Mouse (Mus musculus) heart, embryonic 12.5 days (tissue): ENCODE results near the gene Mvk. TPM values are rescaled to one million over a fixed set of nuclear protein-coding genes. Genes with fewer than 3 reads are reported as not detected.

Experiments used
- ATAC-seq: fragments of 200-750 bp; cut with Nextera tagmentation; 2 replicates; pipeline ENCODE4 v1.8.0; 2017; ENCODE audit warnings: moderate TSS enrichment, moderate library complexity; ENCODE audit not compliant: insufficient number of reproducible peaks, low FRiP score
- H3K27ac ChIP-seq: fragments of 300-500 bp; sonication (generic); 2 replicates; pipeline ENCODE4 v1.5.1; 2016; ENCODE audit warnings: mild to moderate bottlenecking, moderate library complexity; ENCODE audit not compliant: poor library complexity, severe bottlenecking
- H3K27me3 ChIP-seq: fragments of 300-500 bp; sonication (generic); replicated peaks from 2 replicates; pipeline ENCODE4 v1.6.1; 2016; ENCODE audit warnings: mild to moderate bottlenecking, moderate library complexity
- H3K36me3 ChIP-seq: fragments of 300-500 bp; sonication (generic); 2 replicates; pipeline ENCODE4 v1.6.1; 2016; ENCODE audit warnings: mild to moderate bottlenecking, moderate library complexity
- H3K4me1 ChIP-seq: fragments of 300-500 bp; sonication (generic); replicated peaks from 2 replicates; pipeline ENCODE4 v1.6.1; 2016; ENCODE audit warnings: mild to moderate bottlenecking
- H3K4me2 ChIP-seq: fragments of 300-500 bp; sonication (generic); 2 replicates; pipeline ENCODE4 v1.6.1; 2016; ENCODE audit warnings: mild to moderate bottlenecking, moderate library complexity
- H3K4me3 ChIP-seq: fragments of 300-500 bp; sonication (generic); 2 replicates; pipeline ENCODE4 v1.5.1; 2016; ENCODE audit warnings: mild to moderate bottlenecking
- H3K9ac ChIP-seq: fragments of 300-500 bp; sonication (generic); 2 replicates; pipeline ENCODE4 v1.6.1; 2016; ENCODE audit warnings: mild to moderate bottlenecking, moderate library complexity
- H3K9me3 ChIP-seq: fragments of 300-500 bp; sonication (generic); replicated peaks from 2 replicates; pipeline ENCODE4 v1.6.1; 2016; ENCODE audit warnings: mild to moderate bottlenecking, moderate library complexity
- WGBS: fragments of 180-500 bp; shearing (Covaris S2); methylation state at CpG from one replicate; pipeline ENCODE4 v1.1.7; 2016; 5-methylcytosine and 5-hydroxymethylcytosine counted together
- polyA plus RNA-seq: library from polyadenylated mRNA; unstranded; fragments of >200 nt; fragmentation: Nextera tagmentation; extraction: Ambion mirVana; gene quantifications from 2 replicates; pipeline ENCODE4 v1.2.1, GENCODE M21; 2016

The Mvk gene
- polyA plus RNA-seq: 23.3 and 24.3 TPM in 2 replicates

DNA sequence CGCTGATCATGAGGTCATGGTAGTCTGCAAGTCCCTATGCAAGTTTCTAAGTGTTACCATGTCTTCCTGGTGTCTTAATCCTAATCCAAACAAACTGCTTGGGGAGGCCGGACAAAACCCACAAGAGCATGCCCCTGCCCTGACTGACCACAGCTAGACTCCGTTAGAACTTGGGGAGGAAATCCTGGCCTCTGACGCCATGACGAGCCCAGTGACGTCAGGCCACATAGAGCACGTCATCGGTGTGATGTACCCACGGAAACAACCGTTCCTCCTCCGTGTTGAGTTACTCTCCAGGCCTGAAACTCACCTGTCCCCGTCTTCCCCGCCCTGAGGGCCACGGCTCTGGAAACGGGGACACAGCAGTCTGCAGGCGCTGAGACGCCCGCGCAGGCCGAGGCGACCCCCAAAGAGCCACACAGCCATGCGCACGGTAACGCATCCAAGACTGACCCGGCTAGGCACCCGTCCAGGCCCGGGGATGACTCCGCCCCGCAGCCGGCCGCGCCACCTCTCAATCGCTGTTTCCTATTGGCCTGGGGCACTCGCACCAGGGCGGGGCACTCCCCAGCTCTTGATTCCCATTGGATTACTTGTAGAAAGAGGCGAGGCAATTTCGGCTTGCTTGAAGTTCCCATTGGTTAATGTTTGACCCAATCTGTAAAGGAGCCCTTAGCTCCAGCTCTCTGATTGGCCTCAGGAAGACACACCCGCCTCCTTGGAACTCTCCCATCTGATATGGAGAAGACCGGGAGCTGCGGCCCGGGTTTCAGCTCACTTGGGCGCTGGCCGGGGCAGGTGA lies at the start of gene Mvk, which contains the start of gene Mmab:
TSS of gene Mvk (plus strand) at position 704 of the 802 bp plus-strand sequence.
TSS of gene Mmab (minus strand) at position 495 of the 802 bp plus-strand sequence.
- H3K36me3 ChIP-seq: peaks cover 21% of the 10 kb centered on the region; the same call in 1 of the 2 replicates
- ATAC-seq: peak; percentile 98

DNA sequence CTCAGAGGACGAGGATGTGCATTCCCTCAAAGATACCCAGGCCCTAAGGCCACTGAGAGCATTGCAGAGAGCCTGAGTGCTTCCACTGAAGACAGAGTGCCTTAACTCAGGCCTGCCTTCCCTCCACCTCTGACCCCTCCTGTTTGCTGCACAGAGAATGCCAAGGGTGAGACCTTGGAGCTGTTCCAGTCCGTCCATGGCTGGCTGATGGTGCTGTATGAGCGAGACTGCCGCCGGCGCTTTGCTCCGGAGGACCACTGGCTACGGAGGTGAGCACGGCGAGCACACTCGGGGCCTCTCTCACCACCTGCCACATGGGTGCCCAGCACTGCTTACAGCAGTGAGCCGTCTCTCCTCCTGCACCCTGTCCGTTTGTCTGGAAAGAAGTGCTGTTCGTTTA lies 37.5 kb upstream of the Mvk start:
- WGBS: 88% methylated on average over 14 of the region's 14 CpGs
- H3K27ac ChIP-seq: no peak overlapping the region
- no peak overlapping the region for H3K9ac ChIP-seq
- no peaks in the 10 kb centered on the region for H3K4me1 ChIP-seq
- no peak overlapping the region for H3K4me2 ChIP-seq
- ATAC-seq: no peak
- no peak overlapping the region for H3K4me3 ChIP-seq
- H3K36me3 ChIP-seq: peaks cover 100% of the 10 kb centered on the region
- no peaks in the 10 kb centered on the region for H3K9me3 ChIP-seq
- no peaks in the 10 kb centered on the region for H3K27me3 ChIP-seq

More for the DNA sequence above, at the start of gene Mvk, which contains the start of gene Mmab:
- Histone ChIP-seq H3K27me3 (no peaks in the 10 kb centered on the region), H3K9ac (peak within 1 kb of the TSS; percentile 82), H3K9me3 (no peaks in the 10 kb centered on the region), H3K4me2 (peak within 1 kb of the TSS; percentile 78), H3K27ac (peak within 1 kb of the TSS; percentile 52), H3K4me3 (peak within 1 kb of the TSS; percentile 77), H3K4me1 (peaks cover 15% of the 10 kb centered on the region)
- WGBS: 2% methylated on average over 43 of the region's 43 CpGs

DNA sequence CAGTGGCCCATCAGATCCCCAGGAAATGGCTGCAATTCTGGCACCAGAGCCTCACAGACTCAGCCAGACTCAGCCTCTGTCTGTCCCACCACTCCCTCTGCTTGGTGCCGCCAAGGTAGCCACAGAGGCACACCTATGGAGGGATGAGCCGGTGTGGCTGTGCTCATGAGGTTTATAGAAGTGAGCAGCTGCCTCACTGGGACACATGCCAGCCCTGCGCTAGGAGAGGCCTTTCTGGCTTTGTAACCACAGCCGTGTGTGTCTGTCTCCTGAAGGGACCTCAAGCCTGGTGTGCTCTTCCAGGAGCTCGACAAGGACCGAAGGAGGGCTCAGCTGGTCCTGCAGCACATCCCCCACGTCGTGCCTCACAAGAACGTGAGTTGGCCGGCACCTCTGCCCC lies 36.8 kb upstream of the Mvk start:
- Histone ChIP-seq H3K9ac (no peak overlapping the region), H3K27me3 (no peaks in the 10 kb centered on the region), H3K4me3 (no peak overlapping the region), H3K4me2 (no peak overlapping the region), H3K27ac (no peak overlapping the region), H3K36me3 (peaks cover 100% of the 10 kb centered on the region), H3K9me3 (no peaks in the 10 kb centered on the region), H3K4me1 (peaks cover 1% of the 10 kb centered on the region)
- no peak for ATAC-seq
- 90% methylated on average over 10 of the region's 10 CpGs for WGBS

DNA sequence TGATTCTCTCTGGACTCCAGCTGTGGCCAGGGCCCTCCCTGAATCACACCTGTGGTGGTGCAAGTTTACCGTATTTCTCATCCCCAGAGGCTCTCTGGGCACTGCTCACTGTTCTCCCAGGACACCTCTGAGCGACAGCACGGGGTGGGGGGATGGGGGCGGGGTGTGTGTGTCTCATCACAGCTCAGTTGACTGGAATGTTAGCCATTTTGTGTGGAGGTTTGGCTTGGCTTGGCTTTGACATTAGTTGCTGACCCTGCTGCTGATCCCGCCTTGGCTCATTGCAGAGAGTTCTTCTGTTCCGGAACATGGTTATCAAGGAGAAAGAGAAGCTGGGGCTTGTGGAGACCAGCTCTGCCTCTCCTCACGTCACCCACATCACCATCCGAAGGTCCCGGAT lies 36.3 kb upstream of the Mvk start:
- Histone ChIP-seq H3K27ac (no peak overlapping the region), H3K4me1 (peaks cover 7% of the 10 kb centered on the region), H3K4me3 (no peak overlapping the region), H3K9ac (no peak overlapping the region), H3K4me2 (no peak overlapping the region), H3K27me3 (no peaks in the 10 kb centered on the region), H3K9me3 (no peaks in the 10 kb centered on the region), H3K36me3 (peaks cover 100% of the 10 kb centered on the region)
- WGBS: 85% methylated on average over 9 of the region's 9 CpGs
- no peak for ATAC-seq

DNA sequence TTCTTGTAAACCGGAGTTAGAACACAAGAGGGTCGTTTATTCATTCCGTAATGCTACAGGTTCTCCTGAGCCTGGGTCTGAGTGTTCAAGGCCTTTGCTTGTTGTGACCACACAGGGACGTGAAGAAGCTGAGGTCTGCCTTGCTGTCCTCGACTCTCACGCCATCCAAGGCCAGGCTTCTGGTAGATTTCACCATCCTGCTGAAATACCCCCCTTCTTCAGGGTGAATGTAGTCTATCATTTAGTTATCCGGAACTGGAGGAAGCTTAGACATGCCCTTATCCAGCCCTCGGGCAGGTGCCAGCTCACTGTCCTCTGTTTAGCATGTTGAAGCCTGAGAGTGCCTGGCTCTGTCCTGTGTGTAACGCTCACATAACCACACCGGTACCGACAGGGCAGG lies 35.2 kb upstream of the Mvk start:
- WGBS: 90% methylated on average over 11 of the region's 11 CpGs

DNA sequence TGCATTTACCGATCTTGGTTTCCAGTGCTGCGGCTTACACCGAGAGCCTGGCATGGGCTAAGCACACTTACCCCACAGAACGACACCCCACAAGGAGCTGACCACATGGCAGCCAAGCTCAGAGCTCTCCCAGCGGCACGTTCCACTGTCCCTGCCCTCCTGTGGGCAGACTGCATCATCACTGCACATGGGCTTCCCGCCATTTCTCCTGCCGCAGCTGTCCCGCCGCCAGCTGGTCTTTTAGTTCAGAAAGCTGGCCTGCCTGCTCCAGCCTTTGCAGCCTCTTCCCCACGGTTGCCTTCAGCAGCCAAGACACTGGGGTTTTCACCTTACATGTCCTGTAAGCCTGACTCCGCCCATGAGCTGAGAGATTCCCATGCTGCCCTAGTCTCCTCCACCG lies 33.6 kb upstream of the Mvk start:
- peaks cover 90% of the 10 kb centered on the region for H3K36me3 ChIP-seq
- no peaks in the 10 kb centered on the region for H3K9me3 ChIP-seq
- H3K4me2 ChIP-seq: no peak overlapping the region
- ATAC-seq: no peak
- no peak overlapping the region for H3K27ac ChIP-seq
- 89% methylated on average over 13 of the region's 13 CpGs for WGBS
- H3K9ac ChIP-seq: no peak overlapping the region
- no peaks in the 10 kb centered on the region for H3K27me3 ChIP-seq
- H3K4me1 ChIP-seq: peaks cover 19% of the 10 kb centered on the region
- H3K4me3 ChIP-seq: no peak overlapping the region

More for the DNA sequence above, 35.2 kb upstream of the Mvk start:
- H3K36me3 ChIP-seq: peaks cover 93% of the 10 kb centered on the region
- H3K4me1 ChIP-seq: peaks cover 17% of the 10 kb centered on the region
- H3K9me3 ChIP-seq: no peaks in the 10 kb centered on the region
- no peak overlapping the region for H3K4me3 ChIP-seq
- no peak overlapping the region for H3K9ac ChIP-seq
- no peak overlapping the region for H3K27ac ChIP-seq
- no peak overlapping the region for H3K4me2 ChIP-seq
- ATAC-seq: no peak
- no peaks in the 10 kb centered on the region for H3K27me3 ChIP-seq

DNA sequence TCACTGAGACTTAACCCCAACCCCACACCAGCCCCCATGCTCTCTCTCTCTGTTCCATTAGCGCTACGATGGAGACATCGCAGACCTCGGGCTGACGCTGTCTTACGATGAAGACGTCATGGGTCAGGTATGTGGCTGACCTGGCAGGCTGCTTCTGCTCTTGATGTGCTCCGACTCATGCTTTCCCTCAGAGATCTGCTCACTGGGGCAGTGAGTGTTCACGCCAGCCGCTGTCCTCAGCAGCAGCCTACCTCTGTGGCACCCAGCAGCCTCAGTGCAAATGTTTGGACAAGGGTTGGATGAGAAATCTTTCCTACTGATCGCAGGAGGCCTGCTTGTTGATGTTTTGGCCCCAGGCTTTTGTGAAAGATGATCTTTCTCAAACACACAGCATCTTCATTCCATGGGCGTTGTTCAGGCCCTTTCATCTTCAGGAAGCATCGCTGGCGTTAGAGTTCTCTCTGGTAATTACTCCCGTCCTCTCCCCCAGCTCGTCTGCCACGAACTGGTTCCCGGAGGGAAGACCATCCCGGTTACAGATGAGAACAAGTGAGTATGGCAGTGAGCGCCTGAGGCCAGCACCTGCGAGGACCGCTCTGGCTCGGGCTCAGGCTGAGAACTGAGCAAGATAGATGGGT lies 31.6 kb upstream of the Mvk start:
- H3K9ac ChIP-seq: no peak overlapping the region

DNA sequence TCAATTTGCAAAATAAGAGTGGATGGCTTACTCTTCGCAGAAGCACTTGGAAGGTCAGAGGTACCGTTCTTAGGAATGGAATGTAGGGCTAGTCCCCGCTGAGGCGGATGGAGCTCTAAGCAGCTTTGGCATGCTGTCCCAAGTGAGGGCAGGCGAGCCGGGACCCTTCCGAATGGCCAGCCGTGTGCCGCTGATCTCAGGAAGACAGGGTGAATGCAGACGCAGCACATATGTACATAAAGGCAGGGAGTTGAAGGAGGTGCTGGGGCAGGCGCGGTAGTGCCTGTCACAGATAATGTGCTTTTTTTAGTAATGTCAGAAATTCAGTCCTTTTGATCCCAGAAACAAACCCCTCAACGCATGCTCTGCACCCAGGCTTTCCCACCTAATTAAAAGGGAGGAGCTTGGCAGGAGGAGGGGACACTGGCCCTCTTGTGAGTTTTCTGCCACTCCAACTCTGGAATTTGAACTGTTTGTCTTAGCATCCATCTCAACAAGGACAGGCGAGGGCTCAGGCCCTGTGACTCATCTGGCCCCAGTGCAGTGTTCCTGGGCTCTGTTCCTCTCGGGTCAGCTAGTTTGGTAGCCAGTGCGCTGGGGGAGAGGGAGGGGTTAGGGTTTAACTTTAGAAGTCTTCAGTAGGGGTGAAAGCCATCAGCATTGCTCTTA lies 30.9 kb upstream of the Mvk start:
- no peaks in the 10 kb centered on the region for H3K9me3 ChIP-seq
- ATAC-seq: peak; percentile 26; the same call in 1 of the 2 replicates
- H3K27me3 ChIP-seq: no peaks in the 10 kb centered on the region
- peaks cover 22% of the 10 kb centered on the region for H3K4me1 ChIP-seq
- peaks cover 90% of the 10 kb centered on the region for H3K36me3 ChIP-seq
- H3K9ac ChIP-seq: 0 out of 2 replicates have a peak overlapping the region, but pooled peaks have one; percentile 28
- no peak overlapping the region for H3K4me2 ChIP-seq
- H3K27ac ChIP-seq: 0 out of 2 replicates have a peak overlapping the region, but pooled peaks have one; percentile 37
- WGBS: 39% methylated on average over 16 of the region's 16 CpGs
- no peak overlapping the region for H3K4me3 ChIP-seq

More for the DNA sequence above, 31.6 kb upstream of the Mvk start:
- H3K4me2 ChIP-seq: no peak overlapping the region
- peaks cover 22% of the 10 kb centered on the region for H3K4me1 ChIP-seq
- H3K27ac ChIP-seq: 0 out of 2 replicates have a peak overlapping the region, but pooled peaks have one; percentile 37
- peaks cover 90% of the 10 kb centered on the region for H3K36me3 ChIP-seq
- no peaks in the 10 kb centered on the region for H3K9me3 ChIP-seq
- WGBS: 74% methylated on average over 23 of the region's 23 CpGs
- H3K4me3 ChIP-seq: no peak overlapping the region
- ATAC-seq: no peak
- no peaks in the 10 kb centered on the region for H3K27me3 ChIP-seq

DNA sequence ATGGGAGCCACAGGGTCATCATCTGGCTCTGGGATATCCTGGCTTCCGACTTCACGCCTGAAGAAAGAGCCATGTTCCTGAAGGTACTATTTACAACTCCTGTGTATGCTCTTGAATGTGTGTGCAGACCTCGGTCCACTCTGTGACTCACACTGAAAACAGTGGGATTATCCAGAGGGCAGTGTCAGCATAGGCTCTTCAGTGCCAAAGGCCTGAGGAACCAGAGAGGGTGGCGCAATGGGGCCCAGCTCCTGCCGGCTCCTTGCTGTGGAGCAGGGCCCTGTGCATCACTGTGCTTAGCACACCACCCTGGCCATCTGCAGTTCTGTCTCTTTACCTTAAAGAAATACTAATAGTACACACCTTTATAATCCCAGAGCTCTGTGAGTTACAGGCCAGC lies 28.5 kb upstream of the Mvk start:
- no peak overlapping the region for H3K4me3 ChIP-seq
- no peak overlapping the region for H3K9ac ChIP-seq
- no peak for ATAC-seq
- peaks cover 22% of the 10 kb centered on the region for H3K4me1 ChIP-seq
- no peaks in the 10 kb centered on the region for H3K27me3 ChIP-seq
- H3K36me3 ChIP-seq: peaks cover 90% of the 10 kb centered on the region
- H3K27ac ChIP-seq: no peak overlapping the region
- WGBS: 92% methylated on average over 5 of the region's 5 CpGs
- H3K9me3 ChIP-seq: no peaks in the 10 kb centered on the region
- no peak overlapping the region for H3K4me2 ChIP-seq

DNA sequence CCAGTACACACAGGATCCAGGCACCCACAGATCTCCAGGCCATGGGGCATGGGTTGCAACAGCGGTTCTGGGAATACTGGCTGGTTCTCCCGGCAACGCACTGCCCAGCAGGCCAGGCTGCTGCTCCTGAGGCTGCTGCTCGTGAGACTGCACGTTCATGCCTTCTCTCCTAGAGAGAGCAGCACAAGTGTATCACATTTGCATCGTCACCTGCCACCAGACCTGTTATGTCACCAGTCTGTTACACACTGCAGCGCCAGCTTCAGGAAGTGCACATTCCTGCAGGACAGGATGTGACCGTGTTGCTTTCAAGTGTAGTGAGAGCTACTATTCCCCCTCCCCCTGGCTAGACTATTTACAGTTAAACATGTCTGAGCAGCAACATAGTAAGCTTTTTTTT lies 27.2 kb upstream of the Mvk start:
- Histone ChIP-seq H3K36me3 (peaks cover 84% of the 10 kb centered on the region), H3K4me3 (no peak overlapping the region), H3K27ac (no peak overlapping the region), H3K9me3 (no peaks in the 10 kb centered on the region), H3K9ac (no peak overlapping the region), H3K4me2 (no peak overlapping the region), H3K27me3 (no peaks in the 10 kb centered on the region), H3K4me1 (peaks cover 26% of the 10 kb centered on the region)
- ATAC-seq: no peak
- WGBS: 68% methylated on average over 8 of the region's 8 CpGs

DNA sequence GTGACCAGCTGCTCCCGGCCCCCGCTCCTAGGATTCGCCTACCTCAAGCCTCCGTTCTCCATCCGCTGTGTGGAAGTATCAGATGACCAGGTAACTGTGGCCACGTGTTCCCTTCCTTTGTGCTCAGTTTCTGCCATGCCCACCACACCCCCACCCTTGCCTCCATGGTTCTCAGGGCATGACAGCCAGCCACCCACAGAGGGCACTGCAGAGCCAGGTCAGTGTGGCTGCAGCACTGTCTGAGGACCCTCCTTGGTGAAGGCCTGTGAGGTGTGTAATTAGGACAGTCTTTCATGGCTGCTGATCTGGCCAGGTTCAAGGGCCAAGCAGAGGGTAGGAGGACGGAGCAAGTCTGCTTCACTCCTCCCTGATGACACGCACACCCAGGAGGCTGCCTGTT lies 25.5 kb upstream of the Mvk start:
- 86% methylated on average over 8 of the region's 8 CpGs for WGBS
- Histone ChIP-seq H3K4me3 (no peak overlapping the region), H3K4me1 (peaks cover 22% of the 10 kb centered on the region)

More for the DNA sequence above, 25.5 kb upstream of the Mvk start:
- H3K27me3 ChIP-seq: no peaks in the 10 kb centered on the region
- no peak overlapping the region for H3K4me2 ChIP-seq
- peaks cover 71% of the 10 kb centered on the region for H3K36me3 ChIP-seq
- no peak overlapping the region for H3K9ac ChIP-seq
- H3K27ac ChIP-seq: no peak overlapping the region
- no peaks in the 10 kb centered on the region for H3K9me3 ChIP-seq
- peak; percentile 7; the same call in 1 of the 2 replicates for ATAC-seq
